Mouse (Mus musculus) cerebellum, adult 11 months (tissue): Measurements from ENCODE around the gene Srr.

Source experiments
- DNase-seq: peaks from one replicate; pipeline ENCODE4 v3.0.0; 2022

Srr gene

GRCm38 (mm10) chr11:74902416-74902815 is 23.3 kb downstream of the Srr start:
- DNase-seq = no peak

GRCm38 (mm10) chr11:74901555-74901954 is 24.2 kb downstream of the Srr start:
- no peak for DNase-seq

- no peak for DNase-seq
Observed at GRCm38 (mm10) chr11:74898517-74898827, 27.3 kb downstream of the Srr start.

GRCm38 (mm10) chr11:74897678-74898516 is 27.9 kb downstream of the Srr start, which contains the start of gene Tsr1:
Tsr1 (plus strand) TSS chr11:74898071.
- peak; percentile 83 for DNase-seq

- DNase-seq = peak; percentile 58
Observed at GRCm38 (mm10) chr11:74896901-74897677, 28.7 kb downstream of the Srr start, which contains the start of gene Sgsm2. Sgsm2 (minus strand) TSS chr11:74897060.

GRCm38 (mm10) chr11:74895980-74896900 is 29.5 kb downstream of the Srr start:
- peak; percentile 57 for DNase-seq

- no peak for DNase-seq
Observed at GRCm38 (mm10) chr11:74894619-74895018, 31.1 kb downstream of the Srr start.

- DNase-seq = peak; percentile 58
Observed at GRCm38 (mm10) chr11:74883098-74883497, 42.6 kb downstream of the Srr start.

- no peak for DNase-seq
Observed at GRCm38 (mm10) chr11:74881979-74882378, 43.8 kb downstream of the Srr start.

- no peak for DNase-seq
Observed at GRCm38 (mm10) chr11:74880999-74881398, 44.7 kb downstream of the Srr start.

GRCm38 (mm10) chr11:74876801-74877200 is 48.9 kb downstream of the Srr start:
- peak; percentile 55 for DNase-seq

GRCm38 (mm10) chr11:74874630-74875029 is 51.1 kb downstream of the Srr start:
- no peak for DNase-seq

GRCm38 (mm10) chr11:74870991-74871622 is 54.6 kb downstream of the Srr start:
- no peak for DNase-seq

GRCm38 (mm10) chr11:74870544-74870943 is 55.2 kb downstream of the Srr start:
- no peak for DNase-seq

GRCm38 (mm10) chr11:74869603-74870002 is 56.1 kb downstream of the Srr start:
- no peak for DNase-seq

- DNase-seq = peak; percentile 47
Observed at GRCm38 (mm10) chr11:74868046-74868760, 57.5 kb downstream of the Srr start.

GRCm38 (mm10) chr11:74867181-74867580 is 58.6 kb downstream of the Srr start:
- DNase-seq = peak; percentile 90

- DNase-seq = peak; percentile 86
Observed at GRCm38 (mm10) chr11:74866640-74867039, 59.1 kb downstream of the Srr start.

- no peak for DNase-seq
Observed at GRCm38 (mm10) chr11:74865252-74865651, 60.5 kb downstream of the Srr start.

GRCm38 (mm10) chr11:74864421-74864820 is 61.3 kb downstream of the Srr start:
- DNase-seq = no peak

GRCm38 (mm10) chr11:74863471-74863870 is 62.3 kb downstream of the Srr start:
- no peak for DNase-seq

GRCm38 (mm10) chr11:74862129-74862528 is 63.6 kb downstream of the Srr start:
- no peak for DNase-seq
